Mouse (Mus musculus) forebrain, embryonic 11.5 days (tissue): ENCODE results near the gene Galnt6. TPM values are rescaled to one million over a fixed set of nuclear protein-coding genes. Genes with fewer than 3 reads are reported as not detected.

Experiments used
- ATAC-seq: fragments of 200-750 bp; cut with Nextera tagmentation; replicated peaks from 2 replicates; pipeline ENCODE4 v1.8.0; 2017; ENCODE audit warnings: moderate TSS enrichment; ENCODE audit not compliant: low FRiP score
- DNase-seq: peaks from one replicate; pipeline ENCODE4 v3.0.0-alpha.2; 2017; ENCODE audit warnings: low spot score
- H3K27ac ChIP-seq: fragments of 300-500 bp; sonication (generic); 2 replicates; pipeline ENCODE4 v1.5.1; 2014; ENCODE audit warnings: low read depth, low read length
- H3K27me3 ChIP-seq: fragments of 300-500 bp; sonication (generic); 2 replicates; pipeline ENCODE4 v1.6.1; 2014; ENCODE audit warnings: mild to moderate bottlenecking, low read length, mixed read lengths; ENCODE audit not compliant: control insufficient read depth, insufficient read depth
- H3K36me3 ChIP-seq: fragments of 300-500 bp; sonication (generic); 2 replicates; pipeline ENCODE4 v1.6.1; 2014; ENCODE audit warnings: mild to moderate bottlenecking, low read length, moderate library complexity, mixed read lengths; ENCODE audit not compliant: control insufficient read depth, insufficient read depth
- H3K4me1 ChIP-seq: fragments of 300-500 bp; sonication (generic); replicated peaks from 2 replicates; pipeline ENCODE4 v1.6.1; 2014; ENCODE audit warnings: low read length, mixed read lengths; ENCODE audit not compliant: control insufficient read depth, insufficient read depth
- H3K4me2 ChIP-seq: fragments of 300-500 bp; sonication (generic); 2 replicates; pipeline ENCODE4 v1.6.1; 2014; ENCODE audit warnings: low read depth, mild to moderate bottlenecking, low read length, moderate library complexity, mixed read lengths; ENCODE audit not compliant: severe bottlenecking
- H3K4me3 ChIP-seq: fragments of 300-500 bp; sonication (generic); 2 replicates; pipeline ENCODE4 v1.5.1; 2014; ENCODE audit warnings: low read depth, low read length
- H3K9ac ChIP-seq: fragments of 300-500 bp; sonication (generic); 2 replicates; pipeline ENCODE4 v1.6.1; 2014; ENCODE audit warnings: low read length
- H3K9me3 ChIP-seq: fragments of 300-500 bp; sonication (generic); 2 replicates; pipeline ENCODE4 v1.6.1; 2016; ENCODE audit warnings: low read length, mixed read lengths; ENCODE audit not compliant: control insufficient read depth
- WGBS: fragments of 180-500 bp; shearing (Covaris S2); extraction: QIAGEN DNeasy Blood & Tissue Kit; methylation state at CpG from one replicate; pipeline ENCODE4 v1.1.7; 2014; 5-methylcytosine and 5-hydroxymethylcytosine counted together
- polyA plus RNA-seq: library from polyadenylated mRNA; unstranded; fragments of >200 nt; fragmentation: Nextera tagmentation; extraction: Ambion mirVana; gene quantifications from 2 replicates; pipeline ENCODE4 v1.2.1, GENCODE M21; 2014

Gene Galnt6
- polyA plus RNA-seq, 1 experiment from 2014 or later, result 0.20 TPM

DNA sequence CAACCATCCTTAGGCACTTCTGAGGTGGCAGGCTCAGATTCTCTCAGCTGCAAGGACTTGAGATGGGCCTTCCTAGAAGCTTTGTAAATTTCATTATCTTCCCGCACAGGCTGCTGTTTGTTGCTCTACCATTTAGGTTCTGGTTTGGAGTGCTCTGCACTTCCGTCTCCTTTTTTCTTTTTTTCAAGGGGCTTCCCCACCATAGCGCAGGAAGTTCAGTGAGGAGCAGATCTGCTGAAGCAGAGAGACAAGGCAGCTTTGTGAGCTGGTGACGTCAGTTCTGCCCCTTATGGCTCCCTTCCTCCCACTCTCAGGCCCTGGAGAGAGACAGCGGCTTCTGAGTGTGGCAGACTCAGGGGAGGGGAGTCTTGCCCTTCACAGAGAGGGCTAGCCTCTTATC is 3.4 kb upstream of the Galnt6 start:
- WGBS, result 48% methylated on average over 5 of the region's 5 CpGs

GRCm38 (mm10) chr15:100731081-100731480 is 1.9 kb upstream of the Galnt6 start:
- no peaks in the 10 kb centered on the region for H3K36me3 ChIP-seq

More for the DNA sequence above, 3.4 kb upstream of the Galnt6 start:
- H3K9me3 ChIP-seq, result no peaks in the 10 kb centered on the region
- H3K27ac ChIP-seq, result no peak overlapping the region
- no peak overlapping the region for H3K4me3 ChIP-seq
- H3K9ac ChIP-seq, result no peak overlapping the region
- H3K4me1 ChIP-seq, result peaks cover 5% of the 10 kb centered on the region; the same call in 1 of the 2 replicates
- ATAC-seq (no peak), DNase-seq (no peak)
- no peak overlapping the region for H3K4me2 ChIP-seq
- no peaks in the 10 kb centered on the region for H3K36me3 ChIP-seq
- peaks cover 33% of the 10 kb centered on the region for H3K27me3 ChIP-seq

GRCm38 (mm10) chr15:100728586-100728985 is 590 bp downstream of the Galnt6 start:
- Histone ChIP-seq H3K36me3 (no peaks in the 10 kb centered on the region), H3K4me2 (peak overlapping the region; percentile 52; the same call in 1 of the 2 replicates), H3K9ac (no peak overlapping the region), H3K4me1 (peaks cover 5% of the 10 kb centered on the region; the same call in 1 of the 2 replicates), H3K4me3 (peak overlapping the region; percentile 21; the same call in 1 of the 2 replicates), H3K27me3 (peaks cover 33% of the 10 kb centered on the region), H3K9me3 (no peaks in the 10 kb centered on the region), H3K27ac (no peak overlapping the region)
- DNase-seq (no peak), ATAC-seq (no peak)
- WGBS, result 27% methylated on average over 9 of the region's 9 CpGs

More at GRCm38 (mm10) chr15:100731081-100731480, 1.9 kb upstream of the Galnt6 start:
- Histone ChIP-seq H3K4me3 (no peak overlapping the region), H3K4me2 (no peak overlapping the region), H3K9me3 (no peaks in the 10 kb centered on the region), H3K9ac (no peak overlapping the region), H3K27me3 (peaks cover 33% of the 10 kb centered on the region), H3K27ac (no peak overlapping the region), H3K4me1 (peaks cover 5% of the 10 kb centered on the region; the same call in 1 of the 2 replicates)
- ATAC-seq, result no peak
- no peak for DNase-seq
- WGBS, result 38% methylated on average over 9 of the region's 9 CpGs

DNA sequence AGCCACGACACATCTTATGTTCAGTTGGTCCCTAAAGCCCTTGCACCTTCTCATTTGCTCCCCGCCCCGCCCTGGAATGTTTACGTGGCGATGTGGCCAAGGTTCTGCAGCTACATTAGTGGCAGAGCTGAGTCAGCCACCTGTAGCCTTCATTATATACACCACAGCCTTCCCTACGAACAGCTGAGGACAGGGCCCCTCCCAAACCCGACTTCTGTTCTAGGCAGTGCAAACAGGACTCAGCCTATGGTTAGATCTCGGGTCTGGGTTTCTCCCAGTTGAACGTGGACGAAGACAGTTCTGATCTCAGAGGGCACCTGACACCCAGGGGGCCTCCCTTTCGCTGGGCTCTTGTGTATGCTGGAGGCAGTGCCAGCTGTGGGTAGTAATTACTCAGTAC is 1.3 kb downstream of the Galnt6 start:
- H3K4me1 ChIP-seq, result peaks cover 5% of the 10 kb centered on the region; the same call in 1 of the 2 replicates
- 86% methylated on average over 11 of the region's 11 CpGs for WGBS
- no peak overlapping the region for H3K27ac ChIP-seq
- no peaks in the 10 kb centered on the region for H3K9me3 ChIP-seq
- no peaks in the 10 kb centered on the region for H3K36me3 ChIP-seq
- no peak overlapping the region for H3K4me2 ChIP-seq
- no peak for DNase-seq
- no peak for ATAC-seq
- H3K27me3 ChIP-seq, result peaks cover 33% of the 10 kb centered on the region
- H3K4me3 ChIP-seq, result no peak overlapping the region
- H3K9ac ChIP-seq, result no peak overlapping the region

GRCm38 (mm10) chr15:100726721-100727120 is 2.5 kb downstream of the Galnt6 start:
- Histone ChIP-seq H3K4me1 (peaks cover 5% of the 10 kb centered on the region; the same call in 1 of the 2 replicates), H3K9me3 (no peaks in the 10 kb centered on the region), H3K27ac (no peak overlapping the region), H3K4me3 (no peak overlapping the region), H3K27me3 (peaks cover 33% of the 10 kb centered on the region), H3K9ac (no peak overlapping the region), H3K4me2 (no peak overlapping the region), H3K36me3 (no peaks in the 10 kb centered on the region)
- ATAC-seq (no peak), DNase-seq (no peak)
- WGBS, result 82% methylated on average over 11 of the region's 11 CpGs

- H3K9me3 ChIP-seq, result no peaks in the 10 kb centered on the region
- H3K27me3 ChIP-seq, result peaks cover 9% of the 10 kb centered on the region; the same call in 1 of the 2 replicates
- no peaks in the 10 kb centered on the region for H3K36me3 ChIP-seq
- no peak overlapping the region for H3K4me2 ChIP-seq
- ATAC-seq (no peak), DNase-seq (no peak)
- no peak overlapping the region for H3K4me3 ChIP-seq
- no peaks in the 10 kb centered on the region for H3K4me1 ChIP-seq
- H3K9ac ChIP-seq, result no peak overlapping the region
- no peak overlapping the region for H3K27ac ChIP-seq
- WGBS, result 85% methylated on average over 14 of the region's 14 CpGs
Measured at GRCm38 (mm10) chr15:100723505-100723904, 5.7 kb downstream of the Galnt6 start.

DNA sequence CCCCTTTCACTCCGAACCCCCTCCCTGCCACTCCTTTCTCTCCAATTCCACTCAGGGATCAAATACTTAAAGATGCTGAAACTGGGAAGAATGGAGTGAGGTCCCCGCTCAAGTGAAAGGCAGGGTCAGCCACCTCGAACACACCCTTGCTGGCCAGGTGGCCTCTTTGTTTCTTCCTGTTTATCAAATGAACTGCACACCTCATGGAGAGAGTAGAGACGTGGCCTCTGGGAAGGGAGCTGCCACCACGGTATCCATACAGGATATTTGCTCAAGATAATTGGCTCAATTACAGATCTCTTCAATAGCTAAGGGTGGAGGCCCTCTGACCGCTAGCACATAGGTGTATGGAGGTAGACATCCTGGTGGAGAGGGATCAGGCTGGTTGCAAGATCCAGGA is 6.6 kb downstream of the Galnt6 start:
- no peaks in the 10 kb centered on the region for H3K9me3 ChIP-seq

DNA sequence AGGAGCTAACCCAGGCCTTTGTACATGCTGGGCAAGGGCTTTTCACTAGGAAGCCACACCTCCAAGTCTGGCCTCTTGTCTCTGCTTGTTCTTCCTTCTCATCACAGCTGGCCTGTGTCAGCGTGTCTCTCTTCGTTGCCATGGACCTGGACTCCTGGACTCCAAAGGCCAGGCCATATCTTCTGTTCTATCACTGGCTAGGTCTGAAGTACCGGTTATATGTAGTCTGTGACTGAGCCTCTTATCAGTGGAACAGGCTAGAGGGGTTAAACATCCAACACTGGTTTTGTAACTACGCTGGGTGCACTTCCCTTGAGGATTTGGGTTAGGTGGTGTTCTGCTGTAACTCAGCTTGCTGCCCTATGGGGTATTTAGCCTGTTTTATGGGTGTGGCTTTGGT is 7.2 kb downstream of the Galnt6 start:
- Histone ChIP-seq H3K4me1 (no peaks in the 10 kb centered on the region), H3K9me3 (no peaks in the 10 kb centered on the region), H3K36me3 (no peaks in the 10 kb centered on the region), H3K9ac (no peak overlapping the region), H3K27ac (no peak overlapping the region), H3K4me3 (no peak overlapping the region), H3K4me2 (no peak overlapping the region), H3K27me3 (no peaks in the 10 kb centered on the region)
- ATAC-seq (no peak), DNase-seq (no peak)
- WGBS, result 75% methylated on average over 4 of the region's 4 CpGs

More for the DNA sequence above, 6.6 kb downstream of the Galnt6 start:
- no peaks in the 10 kb centered on the region for H3K36me3 ChIP-seq
- H3K4me2 ChIP-seq, result no peak overlapping the region
- no peak overlapping the region for H3K27ac ChIP-seq
- WGBS, result 78% methylated on average over 6 of the region's 6 CpGs
- DNase-seq (no peak), ATAC-seq (no peak)
- H3K4me1 ChIP-seq, result no peaks in the 10 kb centered on the region
- no peak overlapping the region for H3K4me3 ChIP-seq
- no peaks in the 10 kb centered on the region; the same call in 1 of the 2 replicates for H3K27me3 ChIP-seq
- no peak overlapping the region for H3K9ac ChIP-seq

DNA sequence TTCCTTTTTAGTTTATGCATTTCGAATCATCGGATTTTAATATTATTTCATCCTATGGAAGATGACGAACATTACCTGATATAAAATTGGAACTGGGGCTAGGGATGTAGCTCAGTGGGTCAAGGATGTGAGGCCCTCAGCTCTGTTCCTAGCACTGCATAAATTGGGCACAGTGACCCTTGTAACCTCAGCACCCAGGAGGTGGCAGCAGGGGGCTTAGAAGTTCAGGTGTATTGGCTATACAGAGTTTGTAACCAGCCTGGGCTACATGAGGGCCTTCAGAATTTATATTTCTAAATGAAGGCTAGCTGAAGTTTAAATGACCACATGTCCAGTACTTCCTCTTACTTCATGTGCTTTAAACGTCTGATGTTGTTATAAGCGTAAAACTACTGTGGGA is 7.7 kb downstream of the Galnt6 start:
- Histone ChIP-seq H3K27ac (no peak overlapping the region), H3K9me3 (no peaks in the 10 kb centered on the region), H3K4me2 (no peak overlapping the region), H3K27me3 (no peaks in the 10 kb centered on the region), H3K36me3 (no peaks in the 10 kb centered on the region), H3K4me1 (no peaks in the 10 kb centered on the region), H3K4me3 (no peak overlapping the region), H3K9ac (no peak overlapping the region)
- DNase-seq, result no peak
- ATAC-seq, result no peak
- 91% methylated on average over 5 of the region's 5 CpGs for WGBS
